Mouse (Mus musculus) cerebellum, adult (tissue): Measurements from ENCODE around the gene Ccdc182.
A peak's percentile ranks its signal among the peaks of the same experiment; 100 is the strongest.

Source experiments
- ATAC-seq: cut with Nextera tagmentation; 2 replicates; pipeline ENCODE4 v1.9.2; 2017; ENCODE audit warnings: mild to moderate bottlenecking, moderate library complexity, mixed read lengths; ENCODE audit not compliant: insufficient number of reproducible peaks, low FRiP score, low TSS enrichment

Ccdc182 gene

DNA sequence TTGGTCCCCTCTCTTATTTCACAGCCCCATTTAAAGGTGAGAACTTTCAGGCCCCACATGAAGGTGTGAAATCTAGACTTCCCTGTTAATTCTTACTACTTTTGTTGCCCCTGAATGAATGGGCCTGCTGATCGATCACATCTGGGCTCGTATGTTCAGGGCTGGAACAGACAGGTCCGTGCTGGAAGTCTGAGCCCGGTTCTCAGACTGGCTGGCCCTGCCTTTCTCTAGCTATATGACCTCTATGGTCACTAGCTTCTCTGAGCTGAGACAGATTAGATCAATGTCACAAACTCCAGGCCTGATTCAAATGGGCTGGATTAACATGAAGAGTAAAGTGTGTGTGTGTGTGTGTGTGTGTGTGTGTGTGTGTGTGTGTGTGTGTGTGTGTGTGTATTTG, 14.9 kb upstream of the Ccdc182 start:
- no peak for ATAC-seq

DNA sequence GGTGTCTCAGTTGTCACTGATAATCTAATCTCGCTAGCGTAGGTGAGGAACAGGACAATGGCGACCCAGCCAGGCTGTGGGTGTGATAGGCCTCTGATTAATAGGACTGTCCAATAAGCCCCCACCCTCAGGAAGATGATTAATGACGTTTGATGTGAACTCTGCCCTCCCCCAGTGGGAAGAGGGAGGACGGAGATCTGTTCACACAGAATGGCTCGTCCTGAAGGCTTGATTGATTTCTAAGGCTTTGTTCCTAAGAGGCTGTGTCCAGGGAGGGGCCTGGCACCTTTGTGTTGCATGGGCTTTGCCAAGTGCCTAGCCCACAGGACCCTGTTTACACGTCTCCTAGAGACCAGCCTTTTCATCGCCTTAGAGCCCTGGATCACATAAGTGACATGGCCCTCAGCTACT, 13.4 kb upstream of the Ccdc182 start:
- no peak for ATAC-seq

DNA sequence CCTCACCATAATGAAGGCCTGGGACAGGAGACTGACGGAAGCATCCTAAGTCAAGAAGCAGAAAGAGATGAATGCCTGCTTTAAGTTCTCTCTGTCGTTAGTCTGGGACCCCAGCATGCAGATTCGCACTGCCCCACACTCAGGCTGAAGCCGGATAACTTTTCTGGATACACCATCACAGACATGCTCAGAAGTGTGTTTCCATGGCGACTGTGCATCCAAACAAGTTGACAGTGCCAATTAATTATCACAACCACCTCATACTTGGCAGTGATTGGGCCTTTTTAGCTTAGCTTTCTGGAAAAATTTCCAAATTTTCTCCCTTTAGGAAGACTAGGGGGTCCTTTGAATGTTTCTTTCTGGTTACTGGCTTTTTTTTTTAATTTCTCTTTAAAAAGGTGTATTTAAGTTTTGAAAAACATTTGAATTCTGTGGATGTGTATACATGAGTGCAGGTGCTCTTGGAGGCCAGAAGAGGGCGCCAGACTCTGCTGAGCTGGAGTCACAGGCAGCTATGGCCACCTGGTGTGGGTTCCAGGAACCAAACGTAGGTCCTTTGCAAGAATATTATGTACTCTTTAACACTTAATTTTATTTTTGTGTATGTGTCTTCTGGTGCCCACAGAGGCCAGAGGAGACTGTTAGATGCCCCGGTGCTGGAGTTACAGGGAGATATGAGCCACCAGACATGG, 12.3 kb upstream of the Ccdc182 start:
- ATAC-seq, result no peak

GRCm38 (mm10) chr11:88282516-88282915, 11.3 kb upstream of the Ccdc182 start:
- ATAC-seq, result no peak

GRCm38 (mm10) chr11:88286019-88286418, 7.8 kb upstream of the Ccdc182 start:
- no peak for ATAC-seq

DNA sequence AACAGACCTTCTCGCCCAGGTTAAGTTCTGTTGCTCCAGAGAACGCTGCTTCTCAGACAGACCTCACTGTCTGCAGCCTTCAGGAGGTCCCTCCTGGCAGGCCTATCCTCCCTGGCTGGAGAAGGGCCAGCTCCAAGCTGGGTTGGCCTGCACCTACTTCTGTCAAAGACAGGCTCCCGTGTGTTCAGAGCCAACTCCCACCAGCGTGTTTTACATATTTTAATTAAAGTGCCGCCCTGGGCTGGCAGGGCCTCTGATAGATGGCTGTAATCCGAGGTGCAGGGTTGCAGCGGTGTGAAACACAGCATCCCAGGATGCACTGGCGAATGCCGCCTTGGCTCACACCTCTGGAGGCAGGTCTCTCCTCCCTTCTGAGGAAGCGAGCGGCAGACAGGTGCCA, 5.5 kb upstream of the Ccdc182 start:
- no peak for ATAC-seq

DNA sequence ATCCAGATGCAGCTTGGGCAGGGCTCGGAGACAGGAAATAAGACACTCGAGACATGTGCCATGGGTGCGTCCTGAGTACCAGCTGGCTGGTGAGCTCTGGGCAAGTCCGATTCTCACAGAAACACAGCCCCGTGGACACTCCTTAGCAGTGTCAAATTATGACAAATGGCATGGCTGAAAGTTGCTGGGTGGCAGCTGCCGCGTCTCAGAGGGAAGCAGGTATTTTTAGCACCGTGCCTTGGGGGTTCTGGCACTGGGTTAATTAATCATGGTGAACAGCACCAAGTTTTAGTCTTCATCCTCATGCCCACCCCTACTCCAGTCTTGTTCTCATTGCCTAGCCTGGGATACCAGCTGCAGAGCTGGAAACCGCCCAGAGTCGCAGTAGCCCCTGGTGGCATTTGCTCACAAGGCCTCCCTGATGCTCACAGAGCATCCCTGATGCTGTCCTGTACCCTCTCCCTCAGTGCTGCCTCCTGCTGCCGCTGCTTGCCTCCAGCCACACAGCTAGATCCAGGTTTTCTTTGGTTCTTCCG, 5.0 kb upstream of the Ccdc182 start:
- ATAC-seq, result no peak; the same call in 1 of the 2 replicates

- no peak for ATAC-seq
Observed at GRCm38 (mm10) chr11:88291245-88291644, 2.6 kb upstream of the Ccdc182 start.

DNA sequence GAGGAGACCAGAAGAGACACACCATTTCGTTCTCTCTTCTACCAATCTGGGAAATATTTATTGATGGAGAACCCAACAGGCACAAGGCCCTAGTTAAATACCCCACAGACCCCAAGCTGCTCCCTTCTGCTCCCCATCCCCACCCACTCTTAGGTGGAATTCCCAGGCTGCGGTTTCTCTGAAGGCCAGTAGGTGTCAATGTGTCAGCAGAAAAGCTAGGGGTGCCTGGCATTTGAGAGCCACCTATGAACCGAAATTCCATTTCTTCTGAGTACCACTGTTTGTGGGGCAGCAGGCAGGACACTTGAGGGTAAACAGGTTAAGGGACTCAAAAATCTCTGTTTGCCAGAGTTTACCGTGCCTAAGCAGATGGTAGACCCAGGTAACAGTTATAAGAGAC, 2.2 kb upstream of the Ccdc182 start:
- no peak for ATAC-seq

GRCm38 (mm10) chr11:88294394-88294710, 494 bp downstream of the Ccdc182 start:
- ATAC-seq, result no peak

- no peak for ATAC-seq
Observed at GRCm38 (mm10) chr11:88295298-88295697, 1.4 kb downstream of the Ccdc182 start.

DNA sequence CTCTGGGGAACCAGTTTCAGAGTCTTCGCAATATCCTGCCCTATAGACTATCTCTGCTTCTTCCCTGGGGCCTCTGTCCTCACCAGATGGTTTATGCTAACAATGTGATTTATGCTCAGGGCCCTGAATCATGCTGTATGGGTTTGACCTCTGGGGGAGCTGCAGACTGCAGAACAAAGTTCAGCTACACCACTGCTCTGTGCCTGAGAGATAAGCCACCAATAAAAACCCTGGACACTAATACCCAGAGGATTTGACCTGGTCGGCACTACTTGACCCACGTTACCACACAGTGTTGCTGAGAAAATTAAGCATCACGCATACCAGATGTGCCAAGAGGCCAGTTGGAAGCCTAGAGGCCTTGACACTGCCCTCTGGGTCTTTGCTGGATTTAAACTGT, 3.7 kb downstream of the Ccdc182 start:
- no peak for ATAC-seq

- ATAC-seq, result no peak
Observed at GRCm38 (mm10) chr11:88299345-88299744, 5.5 kb downstream of the Ccdc182 start.

DNA sequence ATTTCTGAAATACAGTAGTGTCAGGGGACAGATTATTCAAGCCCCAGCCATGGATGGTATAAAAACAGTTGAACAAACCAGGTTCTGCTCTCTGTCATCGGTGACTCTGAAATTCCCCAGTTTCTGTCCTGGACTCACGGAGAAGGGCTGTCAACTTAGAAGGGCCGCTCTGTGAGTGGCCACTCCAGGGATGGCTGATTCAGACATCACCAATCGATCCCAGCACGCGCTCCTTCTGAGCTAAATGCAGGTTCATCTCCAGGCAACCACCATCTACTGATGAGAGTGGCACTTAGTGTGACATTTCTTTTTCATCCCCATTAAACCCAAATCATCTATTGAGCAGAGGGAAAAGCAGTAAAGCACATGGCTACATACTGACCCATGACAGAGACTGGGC, 7.8 kb downstream of the Ccdc182 start:
- ATAC-seq, result no peak

DNA sequence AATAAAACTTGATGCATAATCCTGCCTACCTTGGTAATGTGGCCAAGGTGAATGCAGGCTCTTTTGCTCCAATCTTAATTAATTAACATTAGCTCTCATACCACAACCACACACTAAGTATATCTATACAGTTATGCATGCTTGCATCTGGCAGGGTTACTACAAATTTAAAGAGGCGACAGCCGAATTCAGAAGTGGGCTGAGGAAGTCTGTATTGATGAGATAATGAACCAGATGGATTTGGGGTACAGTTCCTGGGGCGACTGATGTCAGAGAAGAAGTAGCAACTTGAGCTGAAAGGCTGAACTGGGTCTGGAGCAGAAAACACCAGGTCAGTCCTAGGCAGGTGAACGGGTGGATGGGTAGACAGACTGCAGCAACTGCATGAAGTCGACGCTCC, 11.9 kb downstream of the Ccdc182 start:
- no peak for ATAC-seq

GRCm38 (mm10) chr11:88307616-88308543, 14.0 kb downstream of the Ccdc182 start:
- ATAC-seq, result no peak

GRCm38 (mm10) chr11:88309059-88309700, 15.3 kb downstream of the Ccdc182 start:
- ATAC-seq, result no peak

DNA sequence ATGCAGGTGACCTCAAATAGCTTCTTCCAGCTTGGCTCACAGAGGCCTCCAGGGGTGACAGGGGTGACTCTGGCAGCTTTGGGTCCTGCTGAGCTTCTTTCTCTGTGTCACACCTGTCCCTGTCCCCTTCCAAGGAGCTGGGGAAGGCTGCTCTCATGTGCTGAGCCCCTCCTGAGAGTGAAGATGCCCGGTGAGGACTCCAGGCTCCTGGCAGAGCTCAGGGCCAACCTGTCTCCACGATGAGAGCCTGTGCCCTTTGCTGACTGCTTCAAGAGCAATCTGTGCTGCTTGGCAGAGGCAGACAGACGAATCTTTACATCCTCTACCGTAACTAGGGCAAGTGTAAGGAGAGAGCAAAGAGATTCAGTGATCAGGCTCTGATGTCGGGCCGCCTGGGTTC, 16.9 kb downstream of the Ccdc182 start:
- peak; percentile 31; the same call in 1 of the 2 replicates for ATAC-seq

DNA sequence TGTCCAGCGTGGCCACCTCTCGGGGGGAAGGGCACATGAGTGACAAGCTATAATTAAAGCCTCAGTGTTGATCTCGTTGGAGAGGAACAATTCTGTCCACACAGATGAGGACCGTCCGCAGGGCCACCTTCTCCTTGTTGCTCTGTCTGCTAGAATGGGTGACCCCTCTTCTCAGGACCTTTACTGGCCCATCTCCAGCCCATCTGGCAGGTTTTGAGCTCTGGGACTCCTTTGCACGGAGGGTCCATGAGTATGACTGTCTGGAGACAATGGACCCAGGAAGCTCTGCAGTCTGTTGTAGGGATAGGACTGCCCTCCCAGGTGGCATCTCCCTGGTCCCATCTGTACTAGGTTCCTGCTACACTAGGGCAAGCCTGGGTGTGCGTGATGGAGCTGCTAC, 17.7 kb downstream of the Ccdc182 start:
- ATAC-seq, result no peak

DNA sequence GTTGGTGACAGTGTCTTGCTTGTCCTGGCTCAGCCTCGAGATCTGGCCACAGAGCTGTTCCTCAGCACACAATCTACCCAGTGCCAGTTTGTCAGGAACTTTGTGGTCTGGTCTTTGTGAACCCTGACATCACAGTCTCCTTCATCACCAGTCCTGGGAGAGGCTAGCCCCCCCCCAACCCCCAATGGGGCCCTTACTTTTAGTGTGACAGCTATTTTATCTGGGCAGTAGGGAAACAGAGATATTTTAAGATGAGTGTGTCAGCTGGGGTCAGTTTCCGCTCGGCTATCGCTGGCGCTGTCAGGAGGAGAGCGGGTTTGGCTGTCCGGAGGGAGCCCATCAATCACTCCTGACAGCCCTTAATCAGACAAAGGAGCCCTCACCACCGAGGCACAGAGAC, 19.7 kb downstream of the Ccdc182 start:
- ATAC-seq, result no peak

DNA sequence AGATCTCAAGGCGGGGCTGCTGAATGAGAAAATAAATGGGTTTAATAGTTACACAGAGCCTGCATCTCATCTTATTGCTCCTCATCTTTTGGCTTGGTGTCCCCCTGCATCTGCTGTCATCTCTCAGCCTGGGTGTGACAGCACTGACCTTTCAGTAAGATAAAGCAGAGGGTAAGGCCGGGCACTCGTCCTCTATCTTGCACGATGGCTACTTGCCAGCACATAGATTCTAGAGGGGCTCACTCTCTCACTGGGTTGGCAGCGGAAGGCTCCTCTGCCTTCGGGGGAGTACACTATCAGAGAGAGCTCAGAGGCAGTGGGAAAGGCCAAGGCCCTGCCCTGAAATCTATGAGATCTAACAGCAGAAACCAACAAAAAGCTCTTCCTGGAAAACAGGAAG, 20.6 kb downstream of the Ccdc182 start:
- ATAC-seq, result no peak
